Mouse (Mus musculus) lung, postnatal 14 days (tissue): ENCODE data around the gene Tmem130.

Experiments
- DNase-seq: peaks from one replicate; pipeline ENCODE4 v3.0.0; 2021

The Tmem130 gene

GRCm38 (mm10) chr5:144728237-144728636 lies 33.4 kb downstream of the Tmem130 start:
- DNase-seq: no peak

- peak; percentile 75 for DNase-seq
Measured at GRCm38 (mm10) chr5:144727119-144727518, 34.5 kb downstream of the Tmem130 start.

- no peak for DNase-seq
Measured at GRCm38 (mm10) chr5:144725554-144725953, 36.1 kb downstream of the Tmem130 start.

GRCm38 (mm10) chr5:144724926-144725325 lies 36.7 kb downstream of the Tmem130 start:
- no peak for DNase-seq

GRCm38 (mm10) chr5:144720281-144720680 lies 41.3 kb downstream of the Tmem130 start:
- no peak for DNase-seq

- no peak for DNase-seq
Measured at GRCm38 (mm10) chr5:144719781-144720180, 41.8 kb downstream of the Tmem130 start.

- no peak for DNase-seq
Measured at GRCm38 (mm10) chr5:144717186-144717585, 44.4 kb downstream of the Tmem130 start.

GRCm38 (mm10) chr5:144713371-144713770 lies 48.2 kb downstream of the Tmem130 start:
- no peak for DNase-seq

- no peak for DNase-seq
Measured at GRCm38 (mm10) chr5:144707603-144708002, 54.0 kb downstream of the Tmem130 start.

GRCm38 (mm10) chr5:144703464-144704368 lies 57.9 kb downstream of the Tmem130 start:
- DNase-seq: no peak

GRCm38 (mm10) chr5:144695289-144696060 lies 66.1 kb downstream of the Tmem130 start:
- no peak for DNase-seq

- no peak for DNase-seq
Measured at GRCm38 (mm10) chr5:144694161-144694560, 67.5 kb downstream of the Tmem130 start.

GRCm38 (mm10) chr5:144691421-144691820 lies 70.2 kb downstream of the Tmem130 start:
- no peak for DNase-seq

- DNase-seq: no peak
Measured at GRCm38 (mm10) chr5:144688371-144688770, 73.2 kb downstream of the Tmem130 start.
